Mouse (Mus musculus): Measurements from ENCODE around the gene Mylip. TPM values are rescaled to one million over a fixed set of nuclear protein-coding genes. Genes with fewer than 3 reads are reported as not detected.

Mylip gene
- polyA plus RNA-seq (2015; fragmentation: Illumina TruSeq; extraction: RNeasy Lipid Tissue Mini Kit (QIAGEN cat#74804); ENCODE audit: low read depth, low replicate concordance): 11.8 TPM

DNA sequence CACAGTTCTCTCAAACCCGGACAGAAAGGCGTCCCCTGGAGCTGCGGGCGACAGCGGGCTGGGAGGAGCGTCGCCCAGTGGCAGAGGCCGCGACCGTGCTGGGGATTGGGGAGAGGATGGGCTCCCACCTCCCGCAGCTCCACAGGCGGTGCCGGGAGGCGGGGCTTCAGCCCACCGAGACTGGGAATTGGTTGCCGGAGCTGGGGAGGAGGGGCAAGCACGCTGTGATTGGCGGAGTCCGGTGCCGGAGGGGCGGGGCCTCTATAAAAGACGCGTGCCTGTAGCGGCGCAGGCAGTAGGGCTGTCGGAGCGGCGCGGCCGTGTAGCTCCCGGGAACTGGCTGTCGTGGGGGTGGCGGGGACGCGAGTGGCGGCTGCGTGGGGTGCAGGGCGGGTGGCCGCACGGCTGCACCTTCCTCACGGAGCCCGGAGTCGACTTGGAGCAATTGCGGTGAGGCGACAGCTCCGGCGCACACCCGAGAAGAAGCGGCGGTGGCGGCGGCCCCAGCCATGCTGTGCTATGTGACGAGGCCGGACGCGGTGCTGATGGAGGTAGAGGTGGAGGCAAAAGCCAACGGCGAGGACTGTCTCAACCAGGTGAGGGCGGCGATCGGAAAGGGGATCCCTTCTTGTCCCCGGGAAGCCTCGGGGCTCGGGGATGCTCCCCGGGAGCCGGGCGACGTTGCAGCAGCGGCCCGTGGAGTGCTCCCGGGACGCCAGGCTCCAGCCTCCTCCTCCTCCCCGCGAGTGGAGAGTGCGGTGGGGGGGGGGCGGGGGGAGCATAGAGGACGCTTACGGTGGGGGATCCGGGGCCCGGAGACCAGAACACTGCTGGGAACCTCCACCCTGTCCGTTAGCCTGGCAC lies at the start of gene Mylip:
Gene Mylip (plus strand): TSS at position 295 of the 864 bp plus-strand sequence.

Other genes starting within 250 kb of the Mylip start
- gene Gmpr, start 117.7 kb downstream of the Mylip start, polyA plus RNA-seq (2015; fragmentation: Illumina TruSeq; extraction: RNeasy Lipid Tissue Mini Kit (QIAGEN cat#74804); ENCODE audit: low read depth, low replicate concordance): 69.7 TPM